Mouse (Mus musculus) kidney, adult 2 months (tissue): ENCODE measurements at regions not wholly inside any gene's neighbourhood (a gene's known extent, or its start where the extent isn't known, plus 50 kb on each side); places are given as distances from the start of the nearest gene placed in this dataset.
A peak's percentile ranks its signal among the peaks of the same experiment; 100 is the strongest.

Source experiments
- DNase-seq: peaks from one replicate; pipeline ENCODE4 v3.0.0; 2021
- H3K27ac ChIP-seq: fragments of 200-500 bp; 2 replicates; pipeline ENCODE4 v1.5.1; 2012; ENCODE audit warnings: low read depth, low read length, control low read depth, inconsistent platforms; ENCODE audit not compliant: insufficient read depth
- H3K27me3 ChIP-seq: fragments of 200-500 bp; replicated peaks from 2 replicates; pipeline ENCODE4 v1.6.1; 2012; ENCODE audit warnings: mild to moderate bottlenecking, moderate library complexity, low read length, inconsistent platforms; ENCODE audit not compliant: control insufficient read depth, insufficient read depth
- H3K36me3 ChIP-seq: fragments of 200-500 bp; 2 replicates; pipeline ENCODE4 v1.6.1; 2012; ENCODE audit warnings: mild to moderate bottlenecking, moderate library complexity, low read length, inconsistent platforms; ENCODE audit not compliant: control insufficient read depth, insufficient read depth
- H3K4me1 ChIP-seq: fragments of 200-500 bp; 2 replicates; pipeline ENCODE4 v1.6.1; 2011; ENCODE audit warnings: low read length; ENCODE audit not compliant: control insufficient read depth, insufficient read depth
- H3K4me3 ChIP-seq: fragments of 200-500 bp; 2 replicates; pipeline ENCODE4 v1.5.1; 2011; ENCODE audit warnings: mild to moderate bottlenecking, low read depth, low read length, control low read depth; ENCODE audit not compliant: insufficient read depth
- CTCF ChIP-seq: fragments of 200-500 bp; conservative IDR thresholded peaks from 2 replicates; pipeline ENCODE4 v1.5.1; 2011; ENCODE audit warnings: low read depth, mild to moderate bottlenecking, control low read depth, low read length, moderate library complexity, mixed read lengths; ENCODE audit not compliant: insufficient read depth, insufficient read length
- POLR2A ChIP-seq: fragments of 200-500 bp; IDR thresholded peaks from one replicate; pipeline ENCODE4 v1.6.1; 2011; ENCODE audit warnings: low read depth, low read length, control low read depth
- WGBS: fragments of 180-500 bp; shearing (Covaris S2); methylation state at CpG from one replicate; pipeline ENCODE4 v1.1.7; 2018; 5-methylcytosine and 5-hydroxymethylcytosine counted together

DNA sequence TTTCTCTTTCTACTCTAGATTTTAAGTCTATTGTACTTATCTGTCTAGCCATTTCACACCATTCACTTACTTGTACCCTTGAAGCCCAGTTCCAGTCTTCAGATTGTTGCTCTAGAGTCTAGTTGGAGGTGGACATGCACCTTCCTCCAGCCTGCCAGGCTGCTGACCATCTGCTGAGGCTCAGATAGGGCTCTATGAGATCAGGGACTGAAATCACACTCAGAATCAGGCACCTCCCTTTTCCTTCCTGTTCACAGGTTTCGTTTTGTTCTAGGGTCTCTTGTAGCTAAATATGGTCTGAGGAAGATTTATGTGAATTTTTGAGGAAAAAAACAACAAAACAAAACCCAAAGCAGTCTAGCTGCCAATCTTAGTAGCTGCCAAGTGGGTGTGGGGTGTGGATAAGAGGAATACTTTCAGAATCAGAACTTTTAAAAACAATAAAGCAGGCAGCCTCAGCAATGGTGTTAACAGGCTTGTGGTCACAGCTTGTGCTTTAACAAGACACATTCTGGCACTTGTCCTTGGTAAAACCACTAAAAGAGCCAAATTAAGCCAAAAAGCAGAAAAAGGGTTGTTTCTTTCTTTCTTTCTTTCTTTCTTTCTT, 225.9 kb upstream of the Gvin1 start:
- Histone ChIP-seq H3K27me3 (no peaks in the 10 kb centered on the region), H3K36me3 (no peaks in the 10 kb centered on the region), H3K4me1 (no peaks in the 10 kb centered on the region), H3K27ac (no peak overlapping the region; the same call in 1 of the 2 replicates), H3K4me3 (no peak overlapping the region)
- WGBS, result 33% methylated on average over 1 of the region's 1 CpGs
- peak; percentile 62 for DNase-seq
- no peak for TF ChIP-seq CTCF
- TF ChIP-seq POLR2A, result no peak
